Mouse (Mus musculus) kidney, adult 9 months (tissue): ENCODE data around the gene Slc5a10.
A peak's percentile ranks its signal among the peaks of the same experiment; 100 is the strongest.
"Not testable (repeated sequence)": the region's sequence is repeated elsewhere in the genome, so short reads cannot be mapped to it uniquely, and the experiment has no call there.

Experiments used
- DNase-seq: peaks from one replicate; pipeline ENCODE4 v3.0.0; 2022

The Slc5a10 gene

DNA sequence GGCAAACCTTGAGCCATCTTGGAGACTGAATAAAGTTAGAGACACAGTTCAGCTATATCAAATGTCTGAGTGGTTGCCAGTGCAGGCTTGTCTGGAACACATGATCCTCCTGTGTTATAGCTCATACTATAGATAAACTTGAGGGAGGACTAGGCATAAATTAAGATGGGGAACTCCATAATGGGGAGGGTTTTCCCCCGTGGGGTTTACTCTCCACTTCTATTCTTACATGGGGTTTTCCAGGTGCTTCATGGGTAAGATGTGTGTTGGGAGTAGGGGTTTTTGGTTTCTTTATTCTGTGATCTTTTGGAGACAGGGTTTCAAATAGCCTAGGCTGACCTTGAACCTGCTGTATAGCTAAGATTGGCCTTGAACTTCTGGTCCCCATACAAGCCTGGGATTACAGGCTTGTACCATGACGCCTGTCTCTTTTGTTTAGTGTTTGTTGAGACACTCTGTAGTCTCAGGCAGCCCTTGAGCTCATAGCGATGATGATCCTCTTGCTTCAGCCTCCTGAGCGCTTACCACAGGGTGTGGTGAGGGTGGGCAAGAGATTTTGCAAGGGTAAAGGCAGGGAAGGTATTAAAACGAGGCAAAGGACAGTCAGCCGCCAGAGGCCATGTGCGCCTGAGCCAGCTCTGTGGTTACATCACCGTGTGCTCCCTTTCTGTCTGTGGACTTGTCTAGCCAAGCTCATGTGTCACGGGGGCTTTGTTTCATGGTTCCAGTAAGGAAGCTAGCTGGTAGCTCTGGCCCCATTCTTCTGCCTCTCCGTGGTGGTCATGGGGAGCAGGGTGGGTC, 73.3 kb downstream of the Slc5a10 start:
- no peak for DNase-seq

DNA sequence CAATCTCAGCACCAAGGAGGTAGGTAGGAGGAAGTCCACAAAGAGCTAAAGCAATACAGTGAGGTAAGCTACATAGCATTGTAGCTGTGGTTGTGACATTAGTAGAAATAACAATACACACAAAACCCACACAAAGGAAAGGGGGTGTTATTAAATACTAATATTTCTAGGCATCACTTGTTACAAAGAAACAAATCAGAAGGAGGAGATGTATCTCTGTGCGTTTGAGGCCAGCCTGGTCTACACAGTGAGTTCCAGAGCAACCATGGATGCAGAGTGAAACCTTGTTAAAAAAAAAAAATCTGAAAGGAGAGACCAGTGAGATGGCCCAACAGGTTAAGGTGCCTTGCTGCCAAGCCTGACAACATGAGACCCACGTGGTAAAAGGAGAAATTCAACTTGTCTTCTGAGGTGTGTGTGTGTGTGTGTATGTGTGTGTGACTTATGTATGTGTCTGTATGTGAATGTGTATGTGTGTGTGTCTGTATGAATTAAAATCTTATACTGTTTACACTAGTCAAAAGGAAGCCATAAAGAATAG, 74.1 kb downstream of the Slc5a10 start:
- DNase-seq = no peak

- DNase-seq = no peak
Measured at GRCm38 (mm10) chr11:61645357-61645857, 75.2 kb downstream of the Slc5a10 start.

DNA sequence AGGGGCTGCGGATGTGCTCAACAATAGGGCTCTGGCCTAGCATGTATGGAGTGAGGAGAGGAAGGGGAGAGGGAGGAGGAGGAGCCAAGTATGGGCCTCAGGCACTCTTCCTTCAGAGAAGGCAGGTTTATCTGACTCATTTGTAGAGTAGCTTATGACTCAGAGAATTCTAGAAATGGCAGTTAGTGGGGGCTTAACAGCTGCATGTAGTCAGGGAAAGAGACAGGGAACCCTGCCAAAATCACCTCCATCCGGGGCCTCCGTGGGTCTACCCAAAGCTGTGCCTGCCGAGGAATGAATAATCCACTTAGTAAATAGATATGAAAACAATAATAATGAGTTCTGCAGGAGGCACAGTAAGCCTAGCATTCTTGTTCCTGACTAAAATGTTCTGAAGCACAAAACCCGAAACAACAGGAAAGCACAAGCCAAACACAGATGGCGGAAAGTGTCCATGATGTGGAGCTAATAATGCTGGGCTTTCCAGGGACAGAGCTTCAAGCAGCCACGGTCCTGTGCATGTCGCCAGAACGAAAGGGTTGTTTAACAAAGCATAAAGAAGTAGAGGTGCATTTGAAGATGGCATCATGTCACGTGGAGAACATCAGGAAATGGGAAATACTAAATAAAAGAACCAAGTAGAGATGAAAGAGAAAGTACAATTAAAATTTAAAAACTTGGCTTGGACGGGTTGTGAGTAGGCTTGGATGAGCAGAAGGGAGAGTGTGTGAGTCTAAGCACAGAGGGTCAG, 75.9 kb downstream of the Slc5a10 start:
- no peak for DNase-seq

DNA sequence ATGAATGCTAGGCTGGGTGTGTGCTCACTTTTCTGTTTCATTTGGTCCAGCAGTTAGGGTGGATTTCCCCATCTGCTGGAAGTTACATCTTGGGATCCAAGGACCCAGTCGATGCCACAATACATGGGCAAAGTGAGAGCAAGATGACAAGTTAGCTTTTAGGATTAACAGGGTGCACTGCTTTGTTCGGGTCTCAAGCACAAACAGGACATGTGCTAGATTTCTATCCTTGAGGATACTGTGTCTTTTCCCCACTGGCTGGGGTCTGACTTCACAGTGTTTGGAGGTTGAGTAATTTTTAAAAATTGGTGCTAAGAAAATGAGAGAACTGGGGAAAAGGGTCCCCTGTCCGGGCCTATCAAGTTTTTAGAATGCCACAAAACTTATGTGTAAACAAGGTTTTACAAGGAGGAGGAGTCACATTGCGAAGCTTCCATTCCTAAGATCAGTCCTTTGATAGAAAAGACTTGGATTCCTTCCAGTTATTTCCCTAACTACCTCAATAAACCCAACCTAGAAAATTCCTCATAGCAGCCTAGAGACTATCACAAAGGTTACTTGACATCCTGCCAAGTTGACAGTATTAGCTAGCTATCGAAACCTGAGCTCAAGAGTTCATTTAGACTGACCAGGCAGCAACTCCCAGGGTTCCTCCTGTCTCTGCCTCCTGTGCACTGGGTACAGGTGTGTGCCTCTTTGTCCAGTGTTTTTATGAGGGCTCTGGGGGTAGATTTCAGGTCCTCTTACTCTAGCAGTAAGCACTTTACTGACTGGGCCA, 77.3 kb downstream of the Slc5a10 start:
- DNase-seq = peak; percentile 62

GRCm38 (mm10) chr11:61642106-61642505, 78.5 kb downstream of the Slc5a10 start:
- no peak for DNase-seq

DNA sequence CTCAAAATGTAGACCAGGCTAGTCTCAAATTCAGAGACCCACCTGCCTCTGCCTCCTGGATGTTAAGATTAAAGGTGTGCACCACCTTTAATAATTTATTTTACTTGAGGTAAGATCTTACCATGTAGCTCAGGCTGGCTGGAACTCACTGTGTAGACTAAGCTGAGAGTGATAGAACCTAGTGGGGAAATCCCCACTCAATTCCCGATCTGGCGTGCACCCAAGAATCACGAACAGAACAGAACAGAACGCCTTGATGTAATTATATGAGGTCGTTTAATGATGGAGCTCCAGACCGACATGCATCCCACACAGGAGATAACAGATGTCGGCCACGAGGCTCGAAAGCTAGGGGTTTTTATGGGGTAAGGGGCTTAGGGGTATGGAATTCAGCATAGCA, 80.0 kb downstream of the Slc5a10 start:
- not testable (repeated sequence) for DNase-seq

DNA sequence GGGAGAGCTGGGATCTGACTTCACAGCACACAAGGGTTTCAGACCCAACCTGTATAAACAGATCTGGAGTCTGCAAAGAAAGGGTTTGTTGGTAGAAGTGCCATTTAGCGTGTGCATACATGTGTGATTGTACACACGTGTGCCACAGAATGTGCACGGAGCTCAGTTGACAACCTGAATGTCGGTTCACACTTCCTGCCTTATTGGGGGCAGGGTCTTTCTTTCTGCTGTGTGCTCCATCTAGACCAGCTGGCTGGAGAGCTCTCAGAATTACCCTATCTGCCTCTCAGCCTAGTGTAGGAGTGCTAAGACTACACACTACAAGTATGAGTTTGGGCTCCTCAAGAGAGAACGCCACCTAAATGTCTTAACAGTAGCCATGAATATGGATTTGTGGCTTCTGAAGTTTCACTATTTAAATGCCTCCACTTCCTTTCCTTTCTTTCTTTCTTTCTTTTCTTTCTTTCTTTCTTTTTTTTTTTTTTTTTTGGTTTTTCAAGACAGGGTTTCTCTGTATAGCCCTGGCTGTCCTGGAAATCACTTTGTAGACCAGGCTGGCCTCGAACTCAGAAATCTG, 80.9 kb downstream of the Slc5a10 start:
- no peak for DNase-seq

DNA sequence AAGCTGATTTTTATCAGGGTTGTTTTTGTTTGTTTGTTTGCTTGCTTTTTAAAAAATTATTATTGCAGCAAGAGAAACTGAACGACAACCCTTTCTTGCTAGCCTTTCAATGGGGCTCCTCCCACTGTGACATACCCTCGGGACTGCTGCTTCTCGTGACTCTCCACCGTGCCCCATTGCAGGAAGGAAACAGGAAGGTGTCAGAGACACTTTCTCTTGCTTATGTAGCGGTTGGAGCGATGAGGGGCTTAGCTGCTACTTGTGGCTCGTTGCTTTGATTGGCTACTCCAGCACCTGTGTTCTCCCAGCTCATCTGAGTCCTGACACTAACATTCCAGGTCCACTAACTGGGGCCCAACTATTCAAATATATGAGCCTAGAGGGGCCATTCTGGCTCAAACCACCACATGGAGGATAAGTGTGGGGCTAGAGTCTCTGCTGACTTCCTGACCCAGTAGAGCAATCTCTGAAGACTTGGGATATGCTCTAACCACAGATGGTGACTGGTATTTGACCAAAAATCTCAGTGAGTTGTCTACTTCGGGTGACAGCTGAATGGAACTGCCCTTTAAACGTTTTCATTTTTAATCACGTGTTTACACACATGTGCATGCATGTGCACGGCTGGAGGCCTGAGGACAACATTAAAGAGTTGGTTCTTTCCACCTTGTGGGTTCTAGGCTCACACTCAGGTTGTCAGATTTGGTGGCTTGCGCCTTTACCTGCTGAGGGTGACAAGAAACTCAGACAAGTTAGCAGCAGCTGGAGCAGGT, 81.7 kb downstream of the Slc5a10 start:
- no peak for DNase-seq

GRCm38 (mm10) chr11:61637856-61638255, 82.8 kb downstream of the Slc5a10 start:
- no peak for DNase-seq

DNA sequence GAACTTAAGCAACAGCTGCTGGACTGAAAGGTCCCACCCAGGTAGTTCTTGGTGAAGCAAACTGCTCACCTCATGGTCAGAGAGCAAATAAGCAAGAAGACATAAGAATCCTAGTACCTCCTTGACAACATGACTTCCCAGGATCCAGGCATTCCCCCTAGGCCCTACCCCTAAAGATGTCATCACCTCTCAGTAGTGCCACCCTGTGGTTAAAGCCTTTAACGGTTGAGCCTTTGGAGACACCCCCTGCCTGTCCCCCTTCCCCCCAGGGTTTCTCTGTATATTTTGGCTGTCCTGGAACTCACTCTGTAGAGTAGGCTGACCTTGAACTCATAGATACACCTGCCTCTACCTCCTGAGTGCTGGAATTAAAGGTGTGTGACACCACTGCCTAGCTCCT, 83.2 kb downstream of the Slc5a10 start:
- no peak for DNase-seq

DNA sequence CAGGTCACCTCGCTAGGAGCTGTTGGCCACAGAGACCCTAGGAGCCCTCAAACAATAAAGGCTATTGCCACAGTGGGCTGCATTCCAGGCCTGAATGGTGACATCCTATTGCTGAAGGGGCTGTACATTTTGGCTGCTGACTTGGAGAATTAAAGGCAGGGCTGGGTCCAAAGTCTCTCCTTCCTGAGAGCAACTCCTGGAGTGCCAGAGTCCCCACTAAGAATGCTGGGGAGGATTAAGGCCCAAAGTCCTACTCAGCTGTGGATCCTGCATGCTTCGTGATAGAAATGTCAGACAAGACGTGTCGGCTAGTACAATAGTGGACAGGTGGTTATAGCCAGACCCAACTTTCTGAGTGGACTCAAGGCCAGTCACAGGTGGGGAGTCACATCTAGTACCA, 84.3 kb downstream of the Slc5a10 start:
- peak; percentile 61 for DNase-seq

- no peak for DNase-seq
Measured at GRCm38 (mm10) chr11:61629621-61630020, 91.0 kb downstream of the Slc5a10 start.

- no peak for DNase-seq
Measured at GRCm38 (mm10) chr11:61626509-61626908, 94.1 kb downstream of the Slc5a10 start.

GRCm38 (mm10) chr11:61625136-61625535, 95.5 kb downstream of the Slc5a10 start:
- no peak for DNase-seq
